ENCODE assay signal across 12 mouse cellular contexts in the genomic region with DNA sequence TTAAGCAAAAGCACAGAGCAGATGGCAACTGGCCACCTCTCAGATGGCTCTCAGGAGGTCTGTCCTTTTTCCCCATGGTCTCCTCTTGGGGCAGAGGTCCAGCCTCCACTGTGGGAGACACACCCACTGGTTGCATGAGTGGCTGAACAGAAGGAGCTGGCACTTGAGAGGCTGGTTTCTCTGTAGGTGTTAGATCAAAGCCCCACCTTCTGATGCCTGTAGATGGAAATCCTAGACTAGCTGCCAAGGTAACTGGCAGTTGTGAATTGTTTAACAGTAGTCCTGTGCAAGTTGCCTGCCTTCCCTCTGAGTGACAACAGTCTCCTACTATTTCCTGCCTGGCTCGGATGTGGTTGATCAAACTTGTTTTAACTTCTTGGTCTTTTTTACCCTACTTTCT. TPM values are rescaled to one million over a fixed set of nuclear protein-coding genes. Genes with fewer than 3 reads are reported as not detected.
DNase-seq lines count a peak whose midpoint lies in the region; ATAC-seq and TF ChIP-seq lines count a peak whose summit lies in the region.
"Had no signal": no experiment of that assay in that cellular context is flagged by ENCODE, and none has a peak within 500 bp of the region (broad histone marks: within the 10 kb centered on the region; RNA-seq: fewer than 3 reads in every experiment).

No protein-coding gene starts in this region.

- H3K4me2 ChIP-seq in lung, postnatal 0 days (replicated peaks; ENCODE audit: low read depth, low read length) = no peak overlapping the region
- H3K4me2 ChIP-seq in neural tube, embryonic 15.5 days = no peak overlapping the region

- no peaks in the 10 kb centered on the region for H3K4me1 ChIP-seq in lung, postnatal 0 days (ENCODE audit: insufficient read depth, low read depth, low read length)
- no peaks in the 10 kb centered on the region for H3K4me1 ChIP-seq in neural tube, embryonic 15.5 days

- H3K4me3 ChIP-seq in lung, postnatal 0 days (ENCODE audit: low read depth, low read length) = no peak overlapping the region
- no peak overlapping the region for H3K4me3 ChIP-seq in neural tube, embryonic 15.5 days (replicated peaks)
- H3K4me3 ChIP-seq: gastrocnemius, adult 2 months; myocyte had no signal

- H3K36me3 ChIP-seq in lung, postnatal 0 days (ENCODE audit: insufficient read depth, low read length) = peaks cover 22% of the 10 kb centered on the region
- peaks cover 73% of the 10 kb centered on the region for H3K36me3 ChIP-seq in neural tube, embryonic 15.5 days

- no peak overlapping the region for H3K27ac ChIP-seq in lung, postnatal 0 days (ENCODE audit: low read length)
- no peak overlapping the region for H3K27ac ChIP-seq in neural tube, embryonic 15.5 days (replicated peaks)
- H3K27ac ChIP-seq: gastrocnemius, adult 2 months; macrophage had no signal

- no peak for TF ChIP-seq CTCF in lung, postnatal 0 days (IDR thresholded peaks at IDR 0.05)

- no peak for TF ChIP-seq EP300 in lung, postnatal 0 days (IDR thresholded peaks at IDR 0.05)

- 57% methylated on average over 1 of the region's 1 CpGs for WGBS in lung, postnatal 0 days
- WGBS in neural tube, embryonic 15.5 days = 93% methylated on average over 1 of the region's 1 CpGs

- intact Hi-C loops in left cerebral cortex, postnatal 36 days (cut with DNase I) = no loop called here

- no peaks in the 10 kb centered on the region for H3K27me3 ChIP-seq in lung, postnatal 0 days (replicated peaks; ENCODE audit: insufficient read depth, low read length)
- no peaks in the 10 kb centered on the region for H3K27me3 ChIP-seq in neural tube, embryonic 15.5 days (replicated peaks)

- no peak overlapping the region for H3K9ac ChIP-seq in lung, postnatal 0 days (replicated peaks; ENCODE audit: low read depth)
- no peak overlapping the region for H3K9ac ChIP-seq in neural tube, embryonic 15.5 days (replicated peaks)

- peak; percentile 15 for DNase-seq in adrenal gland, postnatal 25 days
- DNase-seq in adrenal gland, postnatal 4 days (ENCODE audit: low spot score in 2 of 2) = no peak
- DNase-seq in lung, postnatal 0 days (ENCODE audit: low spot score) = peak; percentile 13
- no peak for DNase-seq in lung, postnatal 10 days
- DNase-seq in lung, postnatal 36 days = peak; percentile 49
- peak; percentile 46 for DNase-seq in thymus, postnatal 4 days
- no peak for DNase-seq in left cerebral cortex, postnatal 36 days (ENCODE audit: low spot score in 2 of 2)
- DNase-seq: gastrocnemius, adult 2 months; liver had no signal

- H3K9me3 ChIP-seq in lung, postnatal 0 days (ENCODE audit: low read length) = no peaks in the 10 kb centered on the region
- H3K9me3 ChIP-seq in neural tube, embryonic 15.5 days (replicated peaks) = no peaks in the 10 kb centered on the region

- peak; percentile 56; the same call in 1 of the 2 replicates for ATAC-seq in lung, postnatal 0 days
- ATAC-seq in neural tube, embryonic 15.5 days (ENCODE audit: low FRiP score) = no peak

RNA-seq across cellular contexts. Expression of gene Clec16a, which starts 40.0 kb away (rescaled TPM):
- total RNA-seq in adrenal gland, postnatal 25 days (2021) = 42.7 and 44.2 TPM in 2 replicates
- total RNA-seq in adrenal gland, postnatal 4 days (2021) = 10 to 100 TPM; 28.2 to 30.7 TPM
- 32.0 and 34.6 TPM in 2 replicates for polyA plus RNA-seq in lung, postnatal 0 days (2015; fragmentation: Nextera tagmentation; extraction: Ambion mirVana)
- polyA plus RNA-seq in neural tube, embryonic 15.5 days (2015; fragmentation: Nextera tagmentation; extraction: Ambion mirVana) = 62.6 and 71.6 TPM in 2 replicates
- total RNA-seq in left cerebral cortex, postnatal 36 days (2021) = 10 to 100 TPM; 92.4 to 97.8 TPM

RNA-seq across cellular contexts. Expression of gene Dexi, which starts 42.3 kb away (rescaled TPM):
- total RNA-seq in adrenal gland, postnatal 25 days (2021) = 17.8 and 21.8 TPM in 2 replicates
- total RNA-seq in adrenal gland, postnatal 4 days (2021) = 10 to 100 TPM; 21.8 to 23.0 TPM
- 19.2 and 19.4 TPM in 2 replicates for polyA plus RNA-seq in lung, postnatal 0 days (2015; fragmentation: Nextera tagmentation; extraction: Ambion mirVana)
- 17.4 and 18.3 TPM in 2 replicates for polyA plus RNA-seq in neural tube, embryonic 15.5 days (2015; fragmentation: Nextera tagmentation; extraction: Ambion mirVana)
- 10 to 100 TPM; 65.3 TPM for total RNA-seq in left cerebral cortex, postnatal 36 days (2021)

Comparison
In these comparisons a context has a peak if more than half of its experiments do, and no peak if none do; other contexts are left out.
1. DNase-seq: peak in adrenal gland, postnatal 25 days (single experiment), lung, postnatal 0 days (single experiment), lung, postnatal 36 days (single experiment) and thymus, postnatal 4 days (single experiment); none in adrenal gland, postnatal 4 days (0 of 2), lung, postnatal 10 days (single experiment) and left cerebral cortex, postnatal 36 days (0 of 2).